Mouse (Mus musculus) olfactory bulb, adult 2 months (tissue): ENCODE results near the gene Unc5b.
"Not testable (repeated sequence)": the region's sequence is repeated elsewhere in the genome, so short reads cannot be mapped to it uniquely, and the experiment has no call there.

Experiments used
- CTCF ChIP-seq: fragments of 200-500 bp; IDR thresholded peaks from 2 replicates; pipeline ENCODE4 v1.5.1; 2012; ENCODE audit warnings: low read depth, mild to moderate bottlenecking, low read length, moderate library complexity; ENCODE audit not compliant: insufficient read depth
- POLR2A ChIP-seq: fragments of 200-500 bp; IDR thresholded peaks from 2 replicates; pipeline ENCODE4 v1.6.1; 2012; ENCODE audit warnings: mild to moderate bottlenecking, low read depth, low read length, moderate library complexity; ENCODE audit not compliant: insufficient read depth

DNA sequence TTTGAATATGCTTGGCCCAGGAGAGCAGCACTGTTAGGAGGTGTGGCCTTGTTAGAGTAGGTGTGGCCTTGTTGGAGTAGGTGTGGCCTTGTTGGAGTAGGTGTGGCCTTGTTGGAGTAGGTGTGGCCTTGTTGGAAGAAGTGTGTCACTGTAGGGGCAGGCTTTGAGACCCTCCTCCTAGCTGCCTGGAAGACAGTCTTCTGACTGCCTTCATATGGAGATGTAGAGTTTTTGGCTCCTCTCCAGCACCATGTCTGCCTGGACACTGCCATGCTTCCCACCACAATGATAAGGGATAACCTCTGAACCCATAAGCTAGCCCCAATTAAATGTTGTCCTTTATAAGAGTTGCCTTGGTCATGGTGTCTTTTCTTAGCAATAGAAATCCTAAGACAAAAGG, 13.9 kb upstream of the Unc5b start:
- TF ChIP-seq POLR2A, CTCF: not testable (repeated sequence)
